Mouse (Mus musculus) embryonic facial prominence, embryonic 11.5 days (tissue): ENCODE measurements around the gene Shc4. TPM values are rescaled to one million over a fixed set of nuclear protein-coding genes. Genes with fewer than 3 reads are reported as not detected.

Experiments used
- ATAC-seq: fragments of 200-750 bp; cut with Nextera tagmentation; replicated peaks from 2 replicates; pipeline ENCODE4 v1.8.0; 2017; ENCODE audit warnings: low read depth; ENCODE audit not compliant: insufficient number of reproducible peaks, low FRiP score, low TSS enrichment
- DNase-seq: peaks from one replicate; pipeline ENCODE4 v3.0.0-alpha.2; 2015; ENCODE audit warnings: low spot score
- H3K27ac ChIP-seq: fragments of 300-500 bp; sonication (generic); replicated peaks from 2 replicates; pipeline ENCODE4 v1.5.1; 2014; ENCODE audit warnings: mild to moderate bottlenecking, low read depth, low read length, control low read depth
- H3K27me3 ChIP-seq: fragments of 300-500 bp; sonication (generic); 2 replicates; pipeline ENCODE4 v1.6.1; 2014; ENCODE audit warnings: mild to moderate bottlenecking, low read length, moderate library complexity, mixed read lengths; ENCODE audit not compliant: control insufficient read depth, insufficient read depth
- H3K36me3 ChIP-seq: fragments of 300-500 bp; sonication (generic); replicated peaks from 2 replicates; pipeline ENCODE4 v1.6.1; 2014; ENCODE audit warnings: low read depth, mild to moderate bottlenecking, low read length, moderate library complexity, mixed read lengths; ENCODE audit not compliant: control insufficient read depth, insufficient read depth
- H3K4me1 ChIP-seq: fragments of 300-500 bp; sonication (generic); 2 replicates; pipeline ENCODE4 v1.6.1; 2014; ENCODE audit warnings: low read length, mixed read lengths; ENCODE audit not compliant: control insufficient read depth, insufficient read depth
- H3K4me2 ChIP-seq: fragments of 300-500 bp; sonication (generic); 2 replicates; pipeline ENCODE4 v1.6.1; 2014; ENCODE audit warnings: low read depth, mild to moderate bottlenecking, control low read depth, low read length, moderate library complexity
- H3K4me3 ChIP-seq: fragments of 300-500 bp; sonication (generic); 2 replicates; pipeline ENCODE4 v1.5.1; 2014; ENCODE audit warnings: low read depth, low read length, control low read depth
- H3K9ac ChIP-seq: fragments of 300-500 bp; sonication (generic); replicated peaks from 2 replicates; pipeline ENCODE4 v1.6.1; 2014; ENCODE audit warnings: mild to moderate bottlenecking, control low read depth, low read length
- H3K9me3 ChIP-seq: fragments of 300-500 bp; sonication (generic); replicated peaks from 2 replicates; pipeline ENCODE4 v1.6.1; 2016; ENCODE audit warnings: mild to moderate bottlenecking, low read length, inconsistent platforms, mixed read lengths; ENCODE audit not compliant: control insufficient read depth
- WGBS: fragments of 180-500 bp; shearing (Covaris S2); extraction: QIAGEN DNeasy Blood & Tissue Kit; methylation state at CpG from one replicate; pipeline ENCODE4 v1.1.7; 2014; 5-methylcytosine and 5-hydroxymethylcytosine counted together
- polyA plus RNA-seq: library from polyadenylated mRNA; unstranded; fragments of >200 nt; fragmentation: Nextera tagmentation; extraction: Ambion mirVana; gene quantifications from 2 replicates; pipeline ENCODE4 v1.2.1, GENCODE M21; 2014

Shc4 gene
- polyA plus RNA-seq, 1 experiment from 2014 or later: 1.3 TPM

DNA sequence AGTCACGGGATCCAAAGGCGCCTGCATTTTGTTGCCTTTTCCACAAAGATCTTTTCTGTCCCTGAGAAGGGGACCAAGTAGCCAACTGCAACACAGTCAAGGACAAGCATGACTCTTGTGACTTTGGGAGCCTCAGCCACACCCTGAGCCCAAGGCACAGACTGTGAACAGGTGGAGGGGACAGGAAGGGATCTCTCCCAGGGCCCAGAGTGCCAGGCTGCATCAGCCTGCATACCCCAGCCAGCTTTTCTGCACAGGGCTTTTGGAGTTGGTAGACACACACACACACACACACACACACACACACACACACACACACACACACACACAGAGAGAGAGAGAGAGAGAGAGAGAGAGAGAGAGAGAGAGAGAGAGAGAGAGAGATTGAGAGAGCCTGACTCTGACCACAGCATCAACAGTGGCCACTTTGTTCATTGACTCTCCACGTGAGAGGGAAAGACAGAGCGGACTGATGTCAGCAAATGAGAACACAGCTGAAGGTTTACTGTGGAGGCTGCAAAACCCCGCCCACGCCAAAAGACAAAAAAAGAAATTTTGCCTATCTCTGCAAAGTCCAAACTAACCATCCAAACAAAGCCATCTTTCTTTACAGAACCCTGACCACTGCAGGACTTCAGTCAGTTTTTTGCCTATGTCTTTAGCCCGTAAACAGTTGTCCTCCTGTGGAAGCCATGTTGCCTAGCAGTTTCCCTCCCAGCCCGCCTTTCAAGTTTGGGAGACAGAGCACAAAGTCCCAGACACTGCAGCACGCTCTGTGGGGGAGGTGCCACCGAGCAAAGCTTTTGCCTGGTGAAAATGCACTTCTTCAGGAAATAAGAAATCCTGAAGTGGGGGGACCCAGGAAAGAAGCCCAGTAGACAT lies 39.1 kb downstream of the Shc4 start:
- H3K4me3 ChIP-seq: no peak overlapping the region
- no peaks in the 10 kb centered on the region; the same call in 1 of the 2 replicates for H3K27me3 ChIP-seq
- H3K4me1 ChIP-seq: no peaks in the 10 kb centered on the region
- H3K9me3 ChIP-seq: no peaks in the 10 kb centered on the region
- WGBS: 52% methylated on average over 10 of the region's 10 CpGs
- H3K36me3 ChIP-seq: no peaks in the 10 kb centered on the region
- peak; percentile 33 for DNase-seq
- ATAC-seq: peak; percentile 68; the same call in 1 of the 2 replicates
- no peak overlapping the region; the same call in 1 of the 2 replicates for H3K27ac ChIP-seq
- H3K4me2 ChIP-seq: no peak overlapping the region
- H3K9ac ChIP-seq: no peak overlapping the region

DNA sequence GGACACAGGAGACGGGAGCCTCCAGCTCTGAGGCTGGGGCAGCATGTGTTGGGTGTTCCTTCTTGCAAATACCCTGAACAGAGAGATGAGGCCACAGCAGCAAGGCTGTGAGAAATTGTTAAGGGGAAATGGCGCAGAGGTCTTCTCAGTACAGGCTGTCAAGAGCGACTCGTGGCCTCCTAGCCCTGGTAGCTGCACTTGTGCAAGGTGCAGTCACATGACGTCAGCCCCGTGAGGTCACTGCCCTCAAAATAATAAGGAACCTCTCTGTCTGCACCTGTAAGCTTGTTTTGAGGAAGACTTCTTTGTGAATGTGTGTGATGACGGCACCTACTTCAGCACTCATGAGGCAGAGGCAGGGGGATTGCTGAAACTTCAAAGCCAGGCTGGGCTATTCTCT lies 40.1 kb downstream of the Shc4 start:
- DNase-seq (no peak), ATAC-seq (no peak)
- WGBS: 86% methylated on average over 7 of the region's 7 CpGs
- Histone ChIP-seq H3K9ac (no peak overlapping the region), H3K4me2 (no peak overlapping the region), H3K27ac (no peak overlapping the region), H3K4me1 (no peaks in the 10 kb centered on the region), H3K4me3 (no peak overlapping the region), H3K9me3 (no peaks in the 10 kb centered on the region), H3K36me3 (no peaks in the 10 kb centered on the region), H3K27me3 (no peaks in the 10 kb centered on the region; the same call in 1 of the 2 replicates)

DNA sequence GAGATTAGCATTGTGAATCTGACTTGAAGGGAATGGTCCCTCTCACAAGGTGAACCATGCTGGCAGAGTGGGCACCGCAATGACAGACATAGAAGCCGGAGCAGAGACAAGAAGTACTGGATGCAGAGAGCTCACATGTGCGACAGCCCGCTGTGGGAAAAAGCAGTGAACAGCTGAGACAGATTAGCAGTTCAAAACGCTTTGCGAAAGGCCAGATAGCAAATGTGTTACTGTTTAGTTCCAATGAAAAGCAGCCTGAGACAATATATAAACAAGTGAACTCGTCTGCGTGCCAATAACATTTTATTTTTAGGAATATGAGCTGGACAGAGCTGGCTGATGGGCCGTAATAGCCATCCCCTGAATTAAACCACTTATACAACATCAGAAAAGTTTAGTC lies 42.1 kb downstream of the Shc4 start:
- Histone ChIP-seq H3K4me1 (no peaks in the 10 kb centered on the region), H3K27me3 (no peaks in the 10 kb centered on the region; the same call in 1 of the 2 replicates), H3K9ac (no peak overlapping the region), H3K4me2 (no peak overlapping the region), H3K27ac (no peak overlapping the region), H3K36me3 (no peaks in the 10 kb centered on the region), H3K4me3 (no peak overlapping the region), H3K9me3 (no peaks in the 10 kb centered on the region)
- DNase-seq: peak; percentile 81
- 38% methylated on average over 9 of the region's 9 CpGs for WGBS
- no peak for ATAC-seq

DNA sequence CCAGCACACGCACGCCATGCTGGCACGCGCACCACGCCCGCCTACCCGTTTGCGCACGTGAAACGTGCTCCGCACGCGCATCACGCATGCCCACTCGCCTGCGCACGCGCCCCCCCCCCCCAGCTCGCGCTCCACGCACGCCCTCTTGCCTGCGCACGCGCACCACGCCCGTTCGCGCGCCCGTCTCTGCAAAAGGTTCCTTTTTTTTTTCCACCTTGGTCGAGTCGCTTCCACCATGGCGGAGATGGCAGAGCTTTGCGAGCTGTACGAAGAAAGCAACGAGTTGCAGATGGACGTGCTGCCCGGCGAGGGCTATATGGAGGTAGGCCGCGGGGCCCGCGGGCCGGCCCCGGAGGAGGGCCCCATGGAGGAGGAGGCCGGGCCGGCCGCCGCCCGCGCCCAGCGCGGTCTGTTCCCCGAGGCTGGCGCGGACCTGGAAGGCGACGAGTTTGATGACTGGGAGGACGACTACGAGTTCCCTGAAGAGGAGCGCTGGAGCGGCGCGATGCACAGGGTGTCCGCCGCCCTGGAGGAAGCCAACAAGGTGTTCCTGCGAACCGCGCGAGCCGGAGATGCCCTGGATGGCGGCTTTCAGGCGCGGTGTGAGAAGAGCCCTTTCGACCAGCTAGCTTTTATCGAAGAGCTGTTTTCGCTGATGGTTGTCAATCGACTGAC lies 50.9 kb downstream of the Shc4 start, which contains the start of gene Eid1:
TSS of gene Eid1 (plus strand) at position 139 of the 675 bp plus-strand sequence.
- ATAC-seq (peak; percentile 84), DNase-seq (peak; percentile 83)
- Histone ChIP-seq H3K4me1 (no peaks in the 10 kb centered on the region), H3K9me3 (no peaks in the 10 kb centered on the region), H3K27me3 (no peaks in the 10 kb centered on the region), H3K4me2 (peak within 1 kb of the TSS; percentile 62), H3K4me3 (peak within 1 kb of the TSS; percentile 80), H3K9ac (peak within 1 kb of the TSS; percentile 96), H3K27ac (peak within 1 kb of the TSS; percentile 90), H3K36me3 (no peaks in the 10 kb centered on the region)
- under 1% methylated on average over 67 of the region's 79 CpGs for WGBS

DNA sequence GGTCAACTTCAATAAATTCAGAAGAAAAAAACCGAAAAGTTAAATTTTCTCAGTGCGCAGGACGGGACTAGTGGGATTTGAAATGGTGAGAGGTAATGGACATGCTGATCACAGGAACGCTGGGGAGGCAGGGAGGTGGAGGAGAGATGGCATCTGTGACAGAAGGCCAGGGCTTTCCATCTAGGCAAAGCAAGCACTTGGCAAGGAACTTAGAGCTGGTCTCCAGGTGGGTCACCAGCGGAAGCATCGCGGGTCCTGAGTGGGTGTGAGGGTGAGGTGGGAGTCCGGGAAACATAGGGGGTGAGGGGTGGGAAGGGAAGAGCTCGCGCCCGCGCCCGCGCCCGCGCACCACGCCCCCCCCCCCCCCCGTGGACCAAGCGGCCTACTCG lies 51.4 kb downstream of the Shc4 start:
- ATAC-seq: peak; percentile 74
- Histone ChIP-seq H3K4me1 (no peaks in the 10 kb centered on the region), H3K9me3 (no peaks in the 10 kb centered on the region), H3K36me3 (no peaks in the 10 kb centered on the region), H3K9ac (peak overlapping the region; percentile 96), H3K4me2 (peak overlapping the region; percentile 62), H3K27ac (peak overlapping the region; percentile 90), H3K27me3 (no peaks in the 10 kb centered on the region), H3K4me3 (peak overlapping the region; percentile 80)
- 25% methylated on average over 9 of the region's 20 CpGs for WGBS
- DNase-seq: no peak

DNA sequence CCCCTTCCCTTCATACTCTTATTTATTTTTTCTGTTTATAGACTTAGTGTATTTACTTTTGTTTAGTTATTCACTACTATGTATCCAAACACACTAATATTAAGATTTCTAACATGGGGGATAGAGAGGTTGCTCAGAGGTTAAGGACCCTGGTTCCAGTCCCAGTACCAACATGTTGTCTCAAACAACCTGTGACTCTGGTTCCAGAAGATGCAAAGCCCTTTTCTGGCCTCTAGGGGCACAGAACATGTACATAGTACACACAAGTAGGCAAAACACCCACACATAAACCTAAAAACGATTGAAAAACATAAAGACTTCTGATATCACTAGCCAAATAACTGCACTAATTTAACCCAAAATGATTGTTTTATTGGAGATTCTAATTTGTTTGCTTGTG lies 53.1 kb downstream of the Shc4 start:
- H3K4me3 ChIP-seq: no peak overlapping the region
- WGBS: 56% methylated on average over 1 of the region's 1 CpGs
- ATAC-seq: no peak
- H3K27ac ChIP-seq: no peak overlapping the region
- H3K4me1 ChIP-seq: no peaks in the 10 kb centered on the region
- no peak overlapping the region for H3K9ac ChIP-seq
- H3K36me3 ChIP-seq: no peaks in the 10 kb centered on the region
- peak; percentile 34 for DNase-seq
- H3K27me3 ChIP-seq: no peaks in the 10 kb centered on the region
- no peak overlapping the region for H3K4me2 ChIP-seq
- H3K9me3 ChIP-seq: no peaks in the 10 kb centered on the region

DNA sequence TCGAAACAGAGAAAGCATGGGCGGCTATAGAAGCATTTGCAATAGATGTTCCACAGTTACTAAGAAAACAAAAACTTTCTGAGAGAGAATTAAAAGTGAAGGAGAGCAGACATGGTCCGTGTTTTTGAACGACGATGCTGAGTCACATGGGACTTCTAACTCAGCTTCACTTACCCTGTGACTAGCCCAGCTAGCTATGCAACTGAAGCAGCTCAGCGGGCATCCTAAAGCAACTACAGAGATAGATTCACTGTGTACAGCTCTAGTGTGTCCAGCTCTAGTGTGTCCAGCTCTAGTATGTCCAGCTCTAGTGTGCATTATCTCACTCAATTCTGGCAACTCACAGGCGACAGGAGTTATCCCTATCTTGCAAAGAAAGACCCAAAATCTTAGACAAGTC lies 56.2 kb downstream of the Shc4 start:
- Histone ChIP-seq H3K4me2 (no peak overlapping the region), H3K9me3 (no peaks in the 10 kb centered on the region), H3K4me3 (no peak overlapping the region), H3K9ac (no peak overlapping the region), H3K27me3 (no peaks in the 10 kb centered on the region), H3K27ac (no peak overlapping the region), H3K4me1 (no peaks in the 10 kb centered on the region), H3K36me3 (no peaks in the 10 kb centered on the region)
- WGBS: 83% methylated on average over 7 of the region's 7 CpGs
- no peak for DNase-seq
- ATAC-seq: no peak

DNA sequence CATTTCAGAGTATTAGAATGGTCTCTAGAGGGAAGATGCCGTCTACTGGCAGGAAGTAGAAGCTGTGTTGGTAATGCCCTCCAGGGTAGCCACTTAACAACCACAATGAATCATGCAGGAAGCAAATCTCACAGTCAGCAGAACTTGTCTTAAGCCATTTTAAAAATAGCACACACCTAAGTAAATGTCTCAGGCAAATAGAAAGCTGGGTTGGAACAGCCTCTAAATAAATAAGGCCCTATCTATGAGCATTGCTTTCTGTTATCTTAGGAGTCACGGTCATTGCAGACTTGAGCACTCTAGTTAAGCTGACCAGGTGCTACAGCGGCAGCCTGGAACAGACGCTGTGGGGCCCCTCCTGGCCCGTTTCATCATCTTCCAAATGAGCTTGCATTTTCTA lies 56.8 kb downstream of the Shc4 start:
- DNase-seq (no peak), ATAC-seq (no peak)
- 59% methylated on average over 5 of the region's 5 CpGs for WGBS
- no peak overlapping the region for H3K4me3 ChIP-seq
- no peak overlapping the region for H3K4me2 ChIP-seq
- no peaks in the 10 kb centered on the region for H3K9me3 ChIP-seq
- no peak overlapping the region for H3K9ac ChIP-seq
- no peaks in the 10 kb centered on the region for H3K36me3 ChIP-seq
- H3K27me3 ChIP-seq: no peaks in the 10 kb centered on the region
- no peaks in the 10 kb centered on the region for H3K4me1 ChIP-seq
- no peak overlapping the region for H3K27ac ChIP-seq
